Comparison of ENCODE assay signal across 18 mouse cellular contexts in the genomic region with DNA sequence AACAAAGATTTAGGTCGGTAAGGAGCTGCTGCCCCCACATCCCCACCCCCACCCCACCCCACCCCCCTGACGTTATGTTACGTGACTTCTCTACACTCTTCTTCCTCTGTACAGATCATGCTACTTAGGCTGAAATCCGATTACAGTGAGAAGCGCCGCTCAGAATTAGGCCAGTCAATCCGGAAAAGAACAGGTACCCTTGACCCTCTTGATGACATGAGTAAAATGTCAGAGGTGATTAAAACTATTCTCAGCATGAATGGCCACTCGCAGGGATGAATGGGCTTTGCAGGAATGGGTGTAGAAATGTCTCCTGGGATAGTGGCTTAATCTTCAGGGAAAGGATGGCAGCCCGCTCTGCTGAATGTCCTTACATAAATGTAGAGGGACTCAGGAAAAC.
DNase-seq lines count a peak whose midpoint lies in the region; TF ChIP-seq lines count a peak whose summit lies in the region.
"Had no signal": no experiment of that assay in that cellular context is flagged by ENCODE, and none has a peak within 500 bp of the region (broad histone marks: within the 10 kb centered on the region; RNA-seq: fewer than 3 reads in every experiment).

No protein-coding gene starts in this region.

- H3K27ac ChIP-seq in brown adipose tissue, adult 24 weeks (replicated peaks; ENCODE audit: low read depth, low read length): peak overlapping the region; percentile 99
- no peak overlapping the region for H3K27ac ChIP-seq in gastrocnemius, adult 2 months
- H3K27ac ChIP-seq: embryonic facial prominence, embryonic 10.5 days; embryonic facial prominence, embryonic 12.5 days; forebrain, embryonic 13.5 days; forebrain, embryonic 15.5 days had no signal

- intact Hi-C loops in heart, postnatal 14 days (cut with DNase I): no loop called here
- intact Hi-C loops in gastrocnemius, adult 2 months (cut with DNase I): no loop called here

- H3K4me3 ChIP-seq in brown adipose tissue, adult 24 weeks (ENCODE audit: insufficient read depth, low read depth, low read length): no peak overlapping the region
- no peak overlapping the region for H3K4me3 ChIP-seq in gastrocnemius, adult 2 months
- H3K4me3 ChIP-seq: embryonic facial prominence, embryonic 10.5 days; embryonic facial prominence, embryonic 12.5 days; forebrain, embryonic 13.5 days; forebrain, embryonic 15.5 days had no signal

- TF ChIP-seq CTCF in gastrocnemius, adult 2 months (IDR thresholded peaks at IDR 0.05): no peak

- DNase-seq in heart, adult 11 months: peak; percentile 57
- DNase-seq in heart, postnatal 14 days: no peak
- DNase-seq in retina, postnatal 1 day: peak; percentile 53
- DNase-seq in gastrocnemius, adult 2 months: no peak
- no peak for DNase-seq in spleen, adult 18-20 months
- DNase-seq: adrenal gland, adult 8-10 months; adrenal gland, postnatal 14 days; cerebellum, adult 11-12 months; cerebellum, adult 2 months; cerebellum, adult 9-10 months; cerebellum, postnatal 10 days; cerebellum, postnatal 25 days; forebrain, postnatal 0 days had no signal

- H3K4me1 ChIP-seq in brown adipose tissue, adult 24 weeks (ENCODE audit: control insufficient read depth, insufficient read depth, insufficient read length, low read length): peaks cover 5% of the 10 kb centered on the region; the same call in 1 of the 2 replicates
- H3K4me1 ChIP-seq: embryonic facial prominence, embryonic 10.5 days; embryonic facial prominence, embryonic 12.5 days; forebrain, embryonic 13.5 days; forebrain, embryonic 15.5 days had no signal

Comparison
In these comparisons a context has a peak if more than half of its experiments do, and no peak if none do; other contexts are left out.
1. DNase-seq: peak in heart, adult 11 months (single experiment) and retina, postnatal 1 day (single experiment); none in heart, postnatal 14 days (0 of 2), gastrocnemius, adult 2 months (single experiment) and spleen, adult 18-20 months (0 of 2).